In the genomic region with DNA sequence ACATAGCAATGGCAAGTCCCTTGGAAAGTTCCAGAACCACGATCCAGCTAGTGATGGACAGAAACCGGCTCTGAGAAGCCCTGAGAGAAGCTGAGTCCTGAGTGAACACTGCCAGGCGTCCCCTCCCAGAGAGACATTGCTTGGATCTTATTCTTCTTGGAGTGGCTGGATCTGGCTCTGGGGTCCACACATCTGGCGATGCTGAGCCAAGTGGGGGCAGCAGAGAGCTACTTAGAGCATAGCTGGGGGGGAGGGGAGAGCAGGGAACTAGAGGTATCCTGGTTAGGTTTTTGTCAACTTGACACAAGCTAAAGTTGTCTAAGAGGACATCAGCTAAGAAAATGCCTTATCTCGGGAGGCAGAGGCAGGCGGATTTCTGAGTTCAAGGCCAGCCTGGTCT, we compare ENCODE assay signal across 8 mouse cellular contexts.
A peak's percentile ranks its signal among the peaks of the same experiment; 100 is the strongest.
DNase-seq lines count a peak whose midpoint lies in the region.

No protein-coding gene starts in this region.

- peak; percentile 59 for DNase-seq in embryo, embryonic 10 days (ENCODE audit: low spot score)
- no peak for DNase-seq in embryo, embryonic 9.5 days (ENCODE audit: extremely low spot score)
- peak; percentile 43 for DNase-seq in layer of hippocampus, adult 11-12 months (ENCODE audit: low spot score)
- no peak for DNase-seq in layer of hippocampus, adult 9-11 months
- peak; percentile 6 for DNase-seq in thymus, postnatal 25 days
- DNase-seq in thymus, postnatal 0 days (ENCODE audit: low spot score): no peak
- DNase-seq in retina, postnatal 1 day: peak; percentile 55
- DNase-seq in layer of hippocampus, adult 8-10 months (ENCODE audit: low spot score in 2 of 2): no peak

Comparison
In these comparisons a context has a peak if more than half of its experiments do, and no peak if none do; other contexts are left out.
1. DNase-seq: peak in embryo, embryonic 10 days (single experiment), layer of hippocampus, adult 11-12 months (single experiment), thymus, postnatal 25 days (single experiment) and retina, postnatal 1 day (single experiment); none in embryo, embryonic 9.5 days (single experiment), layer of hippocampus, adult 9-11 months (single experiment), thymus, postnatal 0 days (single experiment) and layer of hippocampus, adult 8-10 months (0 of 2).